Mouse (Mus musculus) mouse trophoblast stem cell (cell line): ENCODE measurements around the gene Sqstm1.

Source experiments
- in situ Hi-C, 2 experiments: fragments of 300-500 bp; cut with MseI, MboI; formaldehyde crosslinking; loops; 2 replicates in 1 of 2; 3 replicates in 1 of 2; pipeline ENCODE4 v1.15.1; 2025

Gene Sqstm1

DNA sequence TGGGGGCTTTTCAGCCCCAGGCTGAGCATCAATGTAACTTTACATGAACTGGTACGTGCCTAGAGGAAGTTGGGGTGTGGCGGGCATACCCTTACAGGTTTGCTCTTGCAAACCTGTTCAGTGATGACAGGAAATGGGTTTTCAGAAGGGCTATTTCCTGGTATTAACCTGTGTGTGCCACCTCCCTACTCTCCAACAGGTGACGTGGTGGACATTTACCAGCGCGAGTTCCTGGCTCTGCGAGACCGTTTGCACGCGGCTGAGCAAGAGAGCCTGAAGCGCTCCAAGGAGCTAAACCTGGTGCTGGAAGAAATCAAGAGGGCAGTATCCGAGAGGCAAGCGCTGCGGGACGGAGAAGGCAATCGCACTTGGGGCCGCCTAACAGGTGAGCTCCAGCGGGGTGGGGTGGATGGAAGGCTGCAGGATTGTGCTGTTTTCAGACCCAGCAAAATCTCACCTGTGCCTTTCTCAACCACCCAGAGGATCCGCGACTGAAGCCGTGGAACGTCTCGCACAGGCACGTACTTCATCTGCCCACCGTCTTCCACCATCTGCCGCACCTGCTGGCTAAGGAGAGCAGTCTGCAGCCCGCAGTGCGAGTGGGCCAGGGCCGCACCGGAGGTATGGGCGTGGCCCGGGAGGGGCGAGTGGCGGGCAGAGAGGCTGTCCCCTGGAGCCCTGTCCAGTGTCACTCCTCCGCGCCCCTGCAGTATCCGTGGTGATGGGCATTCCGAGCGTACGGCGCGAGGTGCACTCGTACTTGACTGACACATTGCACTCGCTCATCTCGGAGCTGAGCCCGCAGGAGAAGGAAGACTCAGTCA lies 20.1 kb upstream of the Sqstm1 start:
- in situ Hi-C loops, result no loop called here

DNA sequence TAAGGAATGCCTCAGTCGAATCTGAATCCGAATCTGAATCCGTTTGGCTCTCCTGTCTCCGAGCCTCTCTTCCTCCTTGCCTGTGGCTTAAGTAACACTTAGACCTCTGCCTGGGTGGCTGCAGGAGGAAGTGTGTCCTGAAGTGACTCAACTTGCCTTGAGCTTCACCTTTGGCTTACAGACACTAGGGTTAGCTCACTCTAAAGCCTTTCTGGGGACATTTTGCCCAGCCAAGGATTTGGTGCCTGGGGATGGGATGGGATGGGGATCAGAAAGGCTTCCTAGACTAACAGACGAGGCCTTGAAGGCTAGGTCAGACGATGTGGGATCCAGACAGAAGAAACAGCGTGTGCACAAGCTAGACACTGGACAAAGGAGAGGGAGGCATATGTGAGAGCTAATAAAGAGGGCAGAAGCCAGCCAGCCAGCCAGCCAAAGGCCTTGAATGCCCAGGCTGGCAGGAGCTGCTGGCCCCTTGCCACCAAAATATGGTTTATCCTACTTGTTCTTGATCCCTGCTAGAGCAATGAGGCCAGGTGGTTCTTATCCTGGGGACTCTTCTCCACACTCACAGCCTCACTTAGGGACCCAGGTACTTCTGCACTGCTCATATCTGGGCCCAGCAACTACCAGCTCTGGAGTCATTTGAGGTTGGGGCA lies 18.8 kb upstream of the Sqstm1 start:
- in situ Hi-C loops, result no loop called here

DNA sequence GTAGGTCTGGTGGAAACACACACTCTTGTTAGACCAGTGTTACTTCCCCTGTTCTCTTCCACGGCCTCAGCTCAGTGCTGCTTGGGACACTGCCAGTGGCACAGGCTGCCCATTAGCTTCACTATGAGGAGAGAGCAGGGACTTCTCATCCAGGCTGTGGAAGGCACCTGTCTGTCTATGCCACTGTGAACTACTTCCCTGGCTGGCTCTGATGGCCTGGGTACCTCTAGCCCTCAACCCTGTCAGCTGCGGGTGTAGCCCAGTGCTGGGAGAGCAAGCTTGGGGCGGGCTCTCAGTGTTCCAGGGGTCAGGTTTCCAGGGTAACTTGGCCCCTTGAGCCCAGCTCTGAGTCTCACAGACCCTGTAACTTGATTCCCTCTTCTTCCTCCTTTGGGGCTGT lies 18.1 kb upstream of the Sqstm1 start:
- in situ Hi-C loops, result no loop called here

DNA sequence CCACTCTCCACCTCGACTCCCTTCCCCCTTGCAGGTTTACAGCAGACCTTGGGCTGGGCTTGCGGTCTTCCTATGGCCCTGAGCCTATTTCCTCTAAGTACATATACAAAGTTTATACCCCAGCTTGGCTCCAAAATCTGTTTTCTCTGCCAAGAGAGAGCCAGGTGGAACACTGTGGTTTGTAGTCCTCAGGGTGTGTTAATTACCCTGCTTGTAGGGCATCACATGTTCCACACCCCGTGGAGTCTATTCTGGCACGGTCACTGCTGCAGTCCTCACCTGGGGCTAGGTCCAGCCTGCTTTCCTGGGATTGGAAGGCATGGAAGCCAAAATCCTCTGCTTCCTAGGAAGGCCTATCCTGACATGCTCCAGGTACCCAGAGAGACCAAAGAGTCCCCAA lies 17.1 kb upstream of the Sqstm1 start:
- in situ Hi-C loops, result no loop called here

DNA sequence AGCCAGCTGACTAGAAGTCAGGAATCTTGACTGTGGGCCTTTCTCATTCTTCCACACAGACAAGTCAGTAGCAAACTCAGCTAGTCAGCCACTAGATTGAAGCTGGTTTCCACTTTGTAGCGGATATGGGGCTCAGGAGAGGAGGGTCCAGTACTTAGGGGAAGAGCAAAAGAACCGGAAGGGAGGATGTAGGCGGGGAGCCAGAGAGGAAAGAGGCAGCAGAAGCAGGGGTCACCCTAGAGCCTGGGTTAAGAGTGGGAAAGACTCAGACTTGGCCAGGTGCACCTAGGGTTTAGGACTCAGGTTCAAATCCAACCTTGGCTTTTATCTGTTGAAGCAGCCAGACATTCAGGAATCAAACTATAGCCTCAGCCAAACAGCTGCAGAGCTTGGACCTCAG lies 16.6 kb upstream of the Sqstm1 start:
- in situ Hi-C loops, result no loop called here

DNA sequence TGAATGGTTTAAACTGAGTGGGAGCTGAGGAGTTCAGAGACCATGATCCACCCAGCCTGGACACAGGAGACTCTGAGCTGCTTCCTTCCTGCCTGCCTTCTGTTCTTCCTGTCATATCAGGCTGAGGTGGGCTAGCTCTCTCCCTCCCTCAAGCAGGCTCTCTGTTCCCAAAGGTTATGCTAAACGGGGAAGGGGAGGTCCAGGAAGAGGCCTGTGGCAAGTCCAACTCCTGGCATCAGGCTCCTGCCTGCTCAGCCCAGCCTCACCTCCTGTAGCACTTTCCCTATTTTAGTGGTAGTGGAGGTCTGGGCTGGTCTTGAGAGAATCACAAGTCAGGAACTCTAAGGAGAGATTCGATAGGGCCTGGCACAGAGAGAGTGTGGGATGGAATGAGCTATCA lies 15.8 kb upstream of the Sqstm1 start:
- in situ Hi-C loops, result no loop called here

DNA sequence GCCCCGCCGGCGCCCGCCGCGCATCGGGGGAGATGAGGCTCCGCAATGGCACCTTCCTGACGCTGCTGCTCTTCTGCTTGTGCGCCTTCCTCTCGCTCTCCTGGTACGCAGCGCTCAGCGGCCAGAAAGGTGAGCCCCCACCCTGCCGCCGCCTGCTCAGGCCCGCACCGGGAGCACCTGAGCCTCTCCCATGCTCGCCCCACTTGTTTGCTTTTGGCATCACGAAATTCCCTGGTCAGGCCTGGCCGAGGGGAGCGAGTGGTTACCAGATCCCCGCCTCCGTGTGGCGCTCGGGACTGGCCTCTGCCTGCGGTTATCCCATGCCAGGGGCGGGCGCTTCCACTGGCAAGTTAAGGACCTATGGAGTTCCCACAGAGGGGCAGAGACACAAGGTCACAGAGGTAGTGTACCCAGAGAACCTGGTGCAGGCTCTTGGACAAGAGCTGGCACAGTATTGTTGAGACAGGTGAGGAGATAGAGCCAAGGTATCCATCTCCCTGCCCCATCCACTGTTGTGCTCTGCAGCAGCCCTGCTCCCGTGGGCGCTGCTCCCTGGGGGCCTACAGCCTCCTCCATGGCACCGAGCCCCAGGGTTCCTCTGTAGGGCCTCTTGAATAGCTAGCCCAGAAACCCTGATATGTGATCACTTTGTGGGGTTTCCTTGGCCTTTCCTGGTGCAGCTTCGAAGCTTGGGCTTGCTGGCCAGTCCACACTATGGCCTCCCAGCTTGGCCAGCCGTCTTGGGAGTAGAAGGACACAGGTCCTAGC lies 15.2 kb upstream of the Sqstm1 start:
- in situ Hi-C loops, result no loop called here

DNA sequence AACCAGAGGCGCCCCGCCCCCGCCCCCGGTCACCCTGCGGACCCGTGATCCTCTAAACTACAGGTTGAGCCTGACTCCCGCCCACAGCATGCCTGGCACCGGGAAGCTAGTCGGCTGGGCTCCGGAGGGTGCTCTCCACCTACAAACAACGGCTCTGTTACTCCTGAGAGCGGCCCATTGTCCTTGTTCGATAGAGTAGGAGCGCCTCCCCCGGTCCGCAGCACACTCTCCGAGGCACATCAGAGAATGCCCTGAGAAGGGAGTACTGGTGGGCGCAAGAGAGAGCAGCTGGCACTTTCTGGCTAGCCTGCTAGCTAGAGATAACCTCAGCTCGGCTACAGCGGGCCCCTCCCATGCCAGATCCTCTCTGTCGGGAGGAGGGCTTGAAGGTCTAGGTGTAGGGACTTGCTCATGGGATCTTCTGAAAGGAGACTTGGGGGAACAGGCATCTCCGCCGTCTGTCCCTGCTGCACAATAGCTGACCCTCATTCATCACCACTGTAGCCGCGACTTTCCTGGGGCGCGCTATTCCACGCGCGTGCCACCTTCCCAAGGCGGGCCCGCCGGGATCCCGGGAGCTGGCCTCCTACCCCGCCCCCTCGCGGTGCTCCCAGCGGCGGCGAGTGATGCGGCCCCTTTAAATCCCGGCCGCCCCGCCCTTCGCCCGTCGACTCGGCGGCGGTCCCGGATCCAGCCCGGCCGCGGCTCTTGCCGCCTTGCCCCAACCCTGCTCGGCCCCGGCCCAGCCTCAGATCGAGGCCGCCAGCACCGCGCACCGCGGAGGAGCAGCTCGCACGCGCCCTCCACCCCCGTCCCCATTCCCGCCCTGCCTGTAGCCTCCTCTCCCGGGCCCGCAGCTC lies 14.3 kb upstream of the Sqstm1 start:
- in situ Hi-C loops, result no loop called here

DNA sequence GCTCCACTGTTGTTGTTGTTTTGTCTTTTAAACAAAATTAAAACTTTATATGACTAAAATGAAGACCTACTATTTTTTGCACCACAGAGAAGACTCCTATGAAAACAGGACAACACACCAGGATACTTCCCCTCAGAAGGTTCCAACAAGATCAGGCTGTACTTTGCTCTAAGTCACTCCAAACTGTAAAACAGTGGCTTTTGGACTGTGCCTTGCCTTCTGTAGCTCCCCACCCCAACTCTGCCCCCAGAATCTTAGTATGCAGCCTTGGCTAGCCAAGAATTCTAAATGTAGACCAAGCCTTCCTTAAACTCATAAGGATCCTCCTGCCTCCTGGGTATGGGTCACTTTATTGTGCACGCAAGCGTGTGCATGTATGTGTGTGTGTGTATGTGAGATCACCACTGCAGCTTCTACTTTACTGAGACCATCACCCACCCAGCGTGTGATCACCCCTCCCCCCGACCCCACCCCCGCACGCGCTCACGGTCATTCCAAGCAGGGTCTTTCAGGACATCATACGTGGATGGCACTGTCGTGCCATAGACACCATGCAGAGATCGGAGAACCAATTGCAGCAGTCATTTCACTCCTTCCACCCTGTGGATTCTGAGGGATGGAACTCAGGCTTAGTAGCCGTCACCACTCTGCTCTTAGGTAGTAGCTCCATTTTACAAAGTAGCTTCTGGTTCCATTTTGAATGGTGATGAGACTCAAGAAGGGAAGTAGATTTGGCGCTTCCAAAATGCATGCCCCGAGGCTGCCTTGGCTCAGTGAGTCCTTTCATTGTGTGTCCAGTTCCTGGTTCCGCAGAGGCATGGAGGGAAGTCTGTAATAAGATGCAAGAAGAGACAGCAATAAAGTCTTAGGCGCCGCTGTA lies 13.4 kb upstream of the Sqstm1 start:
- in situ Hi-C loops, result no loop called here

DNA sequence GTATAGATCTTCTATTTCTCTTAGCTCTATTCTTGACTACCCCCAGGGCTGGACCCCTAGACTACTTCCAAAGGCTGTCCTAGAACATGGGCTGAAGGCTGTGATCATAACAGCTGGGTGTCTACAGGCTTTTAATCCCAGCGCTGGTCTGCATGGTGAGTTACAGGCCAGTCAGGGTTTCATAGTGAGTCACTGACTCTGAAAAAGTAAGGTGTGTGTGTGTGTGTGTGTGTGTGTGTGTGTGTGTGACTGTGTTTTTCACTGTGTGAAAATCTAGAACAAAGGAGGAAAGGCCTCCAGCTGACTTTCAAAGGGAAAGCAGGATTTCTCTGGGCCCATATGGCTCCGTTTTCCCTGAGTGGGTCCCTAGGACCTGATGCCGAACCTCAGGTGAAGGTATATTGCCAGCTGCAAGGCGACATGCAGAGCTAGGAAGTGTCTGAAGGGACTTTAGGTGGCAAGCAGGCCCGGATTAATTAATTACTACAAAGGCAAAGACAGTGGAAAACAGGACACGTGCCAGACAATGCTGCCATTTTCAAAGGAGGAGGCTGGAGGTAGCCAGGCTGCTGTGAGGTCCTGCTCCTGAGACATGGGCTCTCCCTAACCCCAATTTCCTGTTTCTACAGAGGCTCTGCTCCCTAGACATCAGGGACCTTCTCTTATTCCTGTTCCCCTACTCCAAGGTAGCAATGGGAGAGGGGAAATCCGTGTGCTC lies 12.1 kb upstream of the Sqstm1 start:
- in situ Hi-C loops, result no loop called here

DNA sequence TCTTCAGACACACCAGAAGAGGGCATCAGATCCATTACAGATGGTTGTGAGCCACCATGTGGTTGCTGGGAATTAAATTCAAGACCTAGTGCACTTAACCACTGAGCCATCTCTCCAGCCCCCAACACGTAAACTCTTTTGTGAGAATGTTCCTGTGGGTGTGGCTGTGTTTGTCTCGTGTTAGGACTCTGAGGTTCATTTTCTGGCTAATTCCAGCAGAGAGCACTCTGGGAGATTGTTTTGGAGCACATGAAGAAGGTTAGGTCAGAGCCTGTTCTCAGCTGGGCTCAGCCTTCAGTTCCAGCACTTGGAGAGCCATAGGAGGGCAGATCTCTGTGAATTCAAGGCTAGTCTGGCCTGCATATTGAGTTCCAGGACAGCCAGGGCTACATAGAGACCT lies 9.2 kb upstream of the Sqstm1 start:
- in situ Hi-C loops, result no loop called here

DNA sequence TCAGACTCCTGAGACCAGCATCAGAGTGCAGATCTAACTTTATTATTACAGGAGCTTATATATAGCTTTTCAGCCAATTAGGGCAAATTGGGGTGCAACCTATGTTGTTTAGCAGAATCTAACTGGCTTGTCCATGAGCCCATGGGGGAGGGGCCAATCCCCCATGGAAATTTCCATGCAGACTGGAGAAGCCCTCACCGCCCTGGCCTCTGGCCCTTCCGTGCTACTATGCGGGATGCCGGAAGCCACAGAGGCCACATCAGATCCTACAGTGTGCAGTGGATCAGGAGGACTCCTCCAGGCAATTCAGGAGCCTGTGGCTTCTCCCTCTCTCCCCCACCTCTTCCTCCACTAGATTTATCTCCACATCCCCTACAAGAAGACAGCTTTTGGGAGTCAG lies 7.2 kb upstream of the Sqstm1 start:
- in situ Hi-C loops, result no loop called here

DNA sequence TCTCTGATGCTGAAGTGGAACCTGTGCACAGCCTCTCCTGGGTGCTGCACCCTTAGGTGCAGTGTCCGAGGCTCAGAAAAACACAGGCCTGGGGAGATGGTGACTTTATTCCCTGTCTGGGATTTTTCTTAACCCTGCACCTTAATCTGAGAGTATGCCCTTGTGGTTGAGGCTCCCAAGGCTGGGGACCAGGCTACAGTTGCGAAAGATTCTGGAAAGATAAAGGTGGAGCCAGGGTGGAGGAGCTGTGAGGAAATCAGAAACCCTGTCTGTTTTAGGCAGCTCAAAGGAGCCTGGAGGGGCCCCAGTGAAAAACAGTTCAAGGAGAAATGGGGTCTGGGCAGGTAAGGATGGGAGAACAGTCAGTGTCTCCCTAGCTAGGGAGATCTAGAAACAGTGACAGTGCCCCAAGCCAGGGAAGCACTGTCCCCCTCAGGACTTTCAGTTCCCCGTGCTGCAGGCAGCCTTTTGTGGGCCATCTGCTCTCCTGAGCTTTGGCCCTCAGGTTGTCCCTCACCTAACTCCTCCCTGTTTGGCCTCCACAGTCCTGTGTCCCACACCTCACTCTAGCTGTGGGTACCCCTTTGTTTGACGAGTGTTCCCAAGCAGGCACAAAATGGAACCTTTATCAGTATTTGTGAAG lies 6.2 kb upstream of the Sqstm1 start:
- in situ Hi-C loops, result no loop called here

DNA sequence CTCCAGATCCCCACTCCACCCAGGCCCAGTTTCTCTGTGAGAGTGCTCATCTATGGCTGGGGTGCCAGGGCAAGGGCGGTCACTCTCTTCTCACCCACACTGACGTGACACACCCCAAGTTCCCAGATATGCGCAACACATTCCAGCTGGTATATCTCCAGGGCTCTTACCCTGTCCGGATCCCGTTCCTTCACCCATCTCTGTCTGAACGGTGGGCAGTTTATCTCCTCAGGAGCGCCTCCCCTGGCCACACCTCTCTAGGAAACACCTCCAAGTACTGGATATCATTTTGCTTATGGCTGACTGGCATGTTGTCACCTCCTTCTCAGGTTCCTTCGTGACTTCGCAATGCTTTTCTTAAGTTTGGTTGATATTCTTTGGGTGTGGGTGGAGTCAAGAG lies 5.0 kb upstream of the Sqstm1 start:
- in situ Hi-C loops, result no loop called here

DNA sequence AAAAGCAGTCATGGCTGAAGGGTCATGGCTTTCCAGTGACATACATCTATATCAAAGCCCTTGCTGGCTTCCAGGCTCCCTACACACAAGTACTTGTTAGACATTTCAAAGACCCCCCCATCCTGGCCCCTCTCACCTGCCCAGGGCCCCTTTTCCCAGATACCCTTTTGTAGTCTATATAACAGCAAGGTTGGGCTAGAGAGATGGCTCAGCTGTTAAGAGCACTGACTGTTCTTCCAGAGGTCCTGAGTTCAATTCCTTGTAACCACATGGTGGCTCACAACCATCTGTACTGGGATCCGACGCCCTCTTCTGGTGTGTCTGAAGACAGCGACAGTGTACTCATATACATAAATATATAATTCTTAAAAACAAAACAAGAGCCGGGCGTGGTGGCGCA lies 4.0 kb upstream of the Sqstm1 start:
- in situ Hi-C loops, result no loop called here

DNA sequence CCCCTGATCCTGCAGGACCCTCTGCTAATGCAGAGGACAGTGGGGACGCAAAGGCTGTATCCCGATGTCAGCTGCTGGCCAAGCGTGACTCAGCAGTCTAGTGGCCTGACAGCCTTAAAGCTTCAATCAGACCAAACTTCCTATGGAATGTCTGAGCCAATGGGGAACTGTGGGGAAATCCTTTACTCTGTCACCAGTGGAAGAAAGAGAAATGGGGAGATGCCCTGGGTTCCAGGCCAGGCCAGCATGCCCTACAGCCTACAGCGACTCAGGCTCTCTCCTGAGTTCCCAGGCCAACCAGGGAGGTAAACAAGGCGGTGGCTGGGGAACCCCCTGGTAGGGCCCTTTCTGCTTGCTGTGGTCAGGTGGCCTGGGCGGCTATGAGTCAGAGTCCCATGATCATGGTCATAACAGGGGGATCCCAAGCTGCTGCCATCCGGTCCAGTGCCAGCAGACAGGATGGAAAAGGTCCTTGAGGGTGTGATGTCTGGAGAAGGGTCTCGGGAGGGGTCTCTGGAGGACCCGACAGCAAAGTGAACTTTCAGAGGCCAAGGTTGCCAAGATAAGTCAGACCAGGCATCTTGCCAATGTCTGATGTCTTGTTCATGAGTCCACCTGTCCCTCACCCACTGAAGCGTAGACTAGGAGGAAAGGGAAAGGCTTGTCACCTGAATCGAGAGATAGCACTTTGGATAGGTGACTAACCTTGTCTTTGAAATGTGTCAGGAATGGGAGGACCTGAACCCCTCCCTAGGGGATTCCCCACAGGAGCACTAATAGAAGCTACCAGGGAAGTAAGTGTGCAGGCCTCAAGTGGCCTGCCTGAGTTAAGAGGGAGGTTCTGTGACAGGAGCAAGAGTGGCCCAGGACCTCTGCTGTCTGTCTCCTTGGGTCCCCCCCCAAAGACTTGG lies 2.5 kb upstream of the Sqstm1 start:
- in situ Hi-C loops, result no loop called here

DNA sequence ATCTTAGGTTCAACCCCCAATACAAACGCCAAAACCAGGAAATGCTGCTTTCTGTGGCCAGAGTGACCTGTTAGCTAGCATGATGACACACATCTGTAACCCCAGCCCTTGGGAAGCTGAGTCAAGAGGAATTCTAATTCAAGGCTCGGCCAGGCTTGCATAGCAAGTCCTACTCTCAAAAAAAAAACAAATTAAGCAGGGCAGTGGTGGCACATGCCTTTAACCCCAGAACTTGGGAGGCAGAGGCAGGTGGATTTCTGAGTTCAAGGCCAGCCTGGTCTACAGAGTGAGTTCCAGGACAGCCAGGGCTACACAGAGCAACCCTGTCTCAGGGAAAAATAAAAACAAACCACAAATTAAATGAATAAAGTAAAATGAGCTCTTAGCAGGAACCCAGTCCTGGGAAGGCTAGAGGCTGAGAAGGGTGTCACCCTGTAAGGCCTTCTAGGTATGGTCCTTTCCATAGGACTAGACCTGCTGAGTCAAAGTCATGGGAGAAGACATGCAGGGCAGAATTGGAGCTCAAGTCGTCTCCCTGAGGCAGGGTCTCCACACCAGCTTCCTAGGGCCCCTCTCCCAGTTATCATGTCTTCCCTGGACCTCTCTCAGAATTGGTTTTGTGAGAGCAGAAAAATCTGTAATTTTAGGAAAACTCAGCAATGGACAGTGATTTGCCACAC lies 1.6 kb upstream of the Sqstm1 start:
- in situ Hi-C loops, result no loop called here
